In the genomic region with DNA sequence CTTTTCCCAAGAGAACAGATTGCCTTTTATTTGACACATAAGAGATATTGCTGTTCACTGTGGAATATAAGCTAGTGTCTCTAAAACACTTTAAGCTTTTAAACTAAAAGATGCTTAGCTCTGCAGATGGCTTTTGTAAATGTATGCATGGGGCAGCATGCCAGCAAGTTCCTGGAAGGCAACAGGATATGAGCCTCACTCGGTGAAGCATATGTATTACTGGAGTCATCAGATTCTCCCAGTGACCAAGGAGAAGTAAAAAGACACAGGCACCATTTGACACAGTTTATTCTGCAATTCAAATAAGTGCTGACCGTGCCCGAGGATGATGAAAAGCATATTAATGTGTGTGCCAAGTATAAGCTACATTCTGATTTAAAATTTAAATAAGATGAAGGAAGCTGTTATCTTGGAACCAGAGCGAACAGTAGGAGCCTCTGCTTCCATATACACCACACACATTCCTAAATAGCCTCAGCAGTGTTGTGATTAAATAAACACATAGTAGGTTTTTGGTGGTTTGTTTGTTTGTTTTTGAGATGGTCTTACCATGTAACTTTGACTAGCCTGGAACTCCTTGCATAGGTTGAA, we compare ENCODE assay signal across 10 mouse cellular contexts. TPM values are rescaled to one million over a fixed set of nuclear protein-coding genes. Genes with fewer than 3 reads are reported as not detected.
DNase-seq lines count a peak whose midpoint lies in the region; ATAC-seq and TF ChIP-seq lines count a peak whose summit lies in the region.
"Had no signal": no experiment of that assay in that cellular context is flagged by ENCODE, and none has a peak within 500 bp of the region (broad histone marks: within the 10 kb centered on the region; RNA-seq: fewer than 3 reads in every experiment).

No protein-coding gene starts in this region.

- TF ChIP-seq CTCF in stomach, postnatal 0 days (IDR thresholded peaks at IDR 0.05; ENCODE audit: low read depth) = no peak
- no peak for TF ChIP-seq CTCF in left cerebral cortex, adult 2 months (IDR thresholded peaks at IDR 0.05)

- no peak overlapping the region for H3K4me2 ChIP-seq in stomach, embryonic 14.5 days (replicated peaks; ENCODE audit: low read depth, low read length)
- H3K4me2 ChIP-seq in stomach, postnatal 0 days (replicated peaks; ENCODE audit: low read depth) = no peak overlapping the region
- H3K4me2 ChIP-seq in stomach, embryonic 16.5 days (ENCODE audit: low read depth, low read length) = no peak overlapping the region
- H3K4me2 ChIP-seq: heart, embryonic 13.5 days; liver, embryonic 15.5 days had no signal

- H3K9ac ChIP-seq in stomach, embryonic 14.5 days (replicated peaks; ENCODE audit: low read depth, low read length) = no peak overlapping the region
- H3K9ac ChIP-seq in stomach, postnatal 0 days (ENCODE audit: low read length) = no peak overlapping the region
- H3K9ac ChIP-seq in stomach, embryonic 16.5 days (ENCODE audit: low read length) = no peak overlapping the region
- H3K9ac ChIP-seq: heart, embryonic 13.5 days; liver, embryonic 15.5 days had no signal

- H3K9me3 ChIP-seq in stomach, embryonic 14.5 days (ENCODE audit: control insufficient read depth, low read depth, low read length) = no peaks in the 10 kb centered on the region
- H3K9me3 ChIP-seq in stomach, postnatal 0 days (ENCODE audit: control insufficient read depth, low read length) = no peaks in the 10 kb centered on the region
- H3K9me3 ChIP-seq in stomach, embryonic 16.5 days (replicated peaks; ENCODE audit: control insufficient read depth, low read length) = no peaks in the 10 kb centered on the region
- H3K9me3 ChIP-seq: liver, embryonic 15.5 days had no signal

- 0 out of 2 replicates have a peak, but pooled peaks cover 3% of the 10 kb centered on the region for H3K4me1 ChIP-seq in stomach, embryonic 14.5 days (ENCODE audit: control insufficient read depth, insufficient read depth, low read length)
- no peaks in the 10 kb centered on the region for H3K4me1 ChIP-seq in stomach, postnatal 0 days (replicated peaks; ENCODE audit: control insufficient read depth, insufficient read depth)
- 0 out of 2 replicates have a peak, but pooled peaks cover 7% of the 10 kb centered on the region for H3K4me1 ChIP-seq in stomach, embryonic 16.5 days (ENCODE audit: control insufficient read depth, insufficient read depth, low read length)

- no peaks in the 10 kb centered on the region for H3K27me3 ChIP-seq in stomach, embryonic 14.5 days (ENCODE audit: control insufficient read depth, insufficient read depth, low read length)
- no peaks in the 10 kb centered on the region for H3K27me3 ChIP-seq in stomach, postnatal 0 days (ENCODE audit: control insufficient read depth, insufficient read depth, low read length)
- H3K27me3 ChIP-seq in stomach, embryonic 16.5 days (ENCODE audit: control insufficient read depth, insufficient read depth, low read length) = no peaks in the 10 kb centered on the region
- H3K27me3 ChIP-seq: heart, embryonic 13.5 days; liver, embryonic 15.5 days had no signal

- DNase-seq in heart, adult 11 months = peak; percentile 90
- no peak for DNase-seq in heart, postnatal 25 days (ENCODE audit: low spot score)
- DNase-seq in stomach, postnatal 0 days (ENCODE audit: low spot score) = no peak
- peak; percentile 31 to 70 for DNase-seq in left cerebral cortex, adult 2 months (ENCODE audit: extremely low spot score in 1 of 2, low spot score in 2 of 2)
- DNase-seq in adipocyte (ENCODE audit: low spot score) = no peak
- no peak for DNase-seq in kidney, adult 18-20 months

- no peak overlapping the region for H3K4me3 ChIP-seq in stomach, embryonic 14.5 days (ENCODE audit: low read depth, low read length)
- no peak overlapping the region for H3K4me3 ChIP-seq in stomach, postnatal 0 days (ENCODE audit: low read depth, low read length)
- H3K4me3 ChIP-seq in left cerebral cortex, adult 2 months = no peak overlapping the region
- no peak overlapping the region for H3K4me3 ChIP-seq in stomach, embryonic 16.5 days (replicated peaks; ENCODE audit: low read length)
- H3K4me3 ChIP-seq: heart, embryonic 13.5 days; liver, embryonic 15.5 days had no signal

- intact Hi-C loops in heart, postnatal 25 days (cut with DNase I) = no loop called here
- intact Hi-C loops in left cerebral cortex, adult 2 months (cut with DNase I) = no loop called here

- H3K27ac ChIP-seq in stomach, embryonic 14.5 days (ENCODE audit: low read length) = no peak overlapping the region
- no peak overlapping the region for H3K27ac ChIP-seq in stomach, postnatal 0 days (replicated peaks)
- no peak overlapping the region for H3K27ac ChIP-seq in left cerebral cortex, adult 2 months
- no peak overlapping the region for H3K27ac ChIP-seq in stomach, embryonic 16.5 days (ENCODE audit: low read length)
- H3K27ac ChIP-seq: liver, embryonic 15.5 days had no signal

- TF ChIP-seq EP300 in stomach, postnatal 0 days (optimal IDR thresholded peaks at IDR 0.05) = no peak

- H3K36me3 ChIP-seq in stomach, embryonic 14.5 days (ENCODE audit: control insufficient read depth, insufficient read depth, low read length) = no peaks in the 10 kb centered on the region
- no peaks in the 10 kb centered on the region for H3K36me3 ChIP-seq in stomach, postnatal 0 days (ENCODE audit: control insufficient read depth, insufficient read depth, low read length)
- no peaks in the 10 kb centered on the region for H3K36me3 ChIP-seq in stomach, embryonic 16.5 days (ENCODE audit: control insufficient read depth, insufficient read depth, low read length)
- H3K36me3 ChIP-seq: heart, embryonic 13.5 days; liver, embryonic 15.5 days had no signal

- ATAC-seq in stomach, embryonic 14.5 days (ENCODE audit: insufficient number of reproducible peaks, insufficient read depth, low FRiP score, low read depth) = peak; percentile 67; the same call in 1 of the 2 replicates
- ATAC-seq in stomach, postnatal 0 days (ENCODE audit: low FRiP score, low TSS enrichment) = no peak; the same call in 1 of the 2 replicates
- ATAC-seq in stomach, embryonic 16.5 days (ENCODE audit: insufficient read depth, low FRiP score) = 0 out of 2 replicates have a peak, but pooled peaks have one; percentile 14

- 36% methylated on average over 4 of the region's 4 CpGs for WGBS in stomach, embryonic 14.5 days
- 25% methylated on average over 4 of the region's 4 CpGs for WGBS in stomach, postnatal 0 days
- 41% methylated on average over 4 of the region's 4 CpGs for WGBS in stomach, embryonic 16.5 days

RNA-seq across cellular contexts. Expression of a gene that starts 27.4 kb away (rescaled TPM):
- 10 to 100 TPM; 32.3 to 32.8 TPM for total RNA-seq in heart, postnatal 25 days (2021)
- polyA plus RNA-seq in stomach, embryonic 14.5 days (2014; fragmentation: Nextera tagmentation; extraction: Ambion mirVana) = 204 and 216 TPM in 2 replicates
- 260 and 269 TPM in 2 replicates for polyA plus RNA-seq in stomach, postnatal 0 days (2015; fragmentation: Nextera tagmentation; extraction: Ambion mirVana)
- 10 to 100 TPM; 39.5 to 43.1 TPM for total RNA-seq in left cerebral cortex, adult 2 months (2021)
- polyA plus RNA-seq in stomach, embryonic 16.5 days (2015; fragmentation: Nextera tagmentation; extraction: Ambion mirVana) = 167 and 175 TPM in 2 replicates

RNA-seq across cellular contexts. Expression of a gene that starts 39.7 kb away (rescaled TPM):
- 100 to 1,000 TPM; 364 to 384 TPM for total RNA-seq in heart, postnatal 25 days (2021)
- polyA plus RNA-seq in stomach, embryonic 14.5 days (2014; fragmentation: Nextera tagmentation; extraction: Ambion mirVana) = 214 and 230 TPM in 2 replicates
- 127 and 132 TPM in 2 replicates for polyA plus RNA-seq in stomach, postnatal 0 days (2015; fragmentation: Nextera tagmentation; extraction: Ambion mirVana)
- 100 to 1,000 TPM; 102 to 115 TPM for total RNA-seq in left cerebral cortex, adult 2 months (2021)
- polyA plus RNA-seq in stomach, embryonic 16.5 days (2015; fragmentation: Nextera tagmentation; extraction: Ambion mirVana) = 179 and 211 TPM in 2 replicates

Comparison
In these comparisons a context has a peak if more than half of its experiments do, and no peak if none do; other contexts are left out.
1. DNase-seq: peak in heart, adult 11 months (single experiment) and left cerebral cortex, adult 2 months (2 of 2); none in heart, postnatal 25 days (single experiment), stomach, postnatal 0 days (single experiment), adipocyte (single experiment) and kidney, adult 18-20 months (single experiment).